Mouse (Mus musculus) adipocyte (in vitro differentiated cells): ENCODE measurements around the gene Oosp3.

Source experiments
- DNase-seq: peaks from one replicate; pipeline ENCODE4 v3.0.0-alpha.2; 2016; ENCODE audit warnings: low spot score

The Oosp3 gene

GRCm38 (mm10) chr19:11696755-11697154 is at the start of gene Oosp3:
Gene Oosp3 (plus strand): TSS chr19:11697055.
- DNase-seq: no peak

- DNase-seq: no peak
Observed at GRCm38 (mm10) chr19:11649564-11649963, 47.3 kb upstream of the Oosp3 start.

GRCm38 (mm10) chr19:11659142-11659541 is 37.7 kb upstream of the Oosp3 start:
- no peak for DNase-seq

- no peak for DNase-seq
Observed at GRCm38 (mm10) chr19:11660459-11660858, 36.4 kb upstream of the Oosp3 start, which contains the start of gene Oosp2. Gene Oosp2 (minus strand): TSS chr19:11660559.

GRCm38 (mm10) chr19:11661562-11661961 is 35.3 kb upstream of the Oosp3 start:
- no peak for DNase-seq

GRCm38 (mm10) chr19:11690839-11691238 is 6.0 kb upstream of the Oosp3 start, which contains the start of gene Oosp1:
Gene Oosp1 (minus strand): TSS chr19:11691150.
- DNase-seq: no peak

GRCm38 (mm10) chr19:11691454-11691853 is 5.4 kb upstream of the Oosp3 start:
- no peak for DNase-seq

GRCm38 (mm10) chr19:11698342-11698741 is 1.5 kb downstream of the Oosp3 start:
- no peak for DNase-seq

- DNase-seq: no peak
Observed at GRCm38 (mm10) chr19:11712451-11712850, 15.6 kb downstream of the Oosp3 start.

- no peak for DNase-seq
Observed at GRCm38 (mm10) chr19:11720071-11720470, 23.2 kb downstream of the Oosp3 start.

GRCm38 (mm10) chr19:11723870-11724269 is 27.0 kb downstream of the Oosp3 start:
- no peak for DNase-seq

- DNase-seq: no peak
Observed at GRCm38 (mm10) chr19:11724275-11724674, 27.4 kb downstream of the Oosp3 start.

GRCm38 (mm10) chr19:11725915-11726314 is 29.1 kb downstream of the Oosp3 start:
- no peak for DNase-seq

- no peak for DNase-seq
Observed at GRCm38 (mm10) chr19:11727304-11727703, 30.4 kb downstream of the Oosp3 start.

- DNase-seq: no peak
Observed at GRCm38 (mm10) chr19:11730278-11730677, 33.4 kb downstream of the Oosp3 start.

GRCm38 (mm10) chr19:11736455-11736854 is 39.6 kb downstream of the Oosp3 start:
- DNase-seq: no peak

GRCm38 (mm10) chr19:11745680-11746079 is 48.8 kb downstream of the Oosp3 start:
- DNase-seq: no peak

GRCm38 (mm10) chr19:11747298-11747697 is 50.4 kb downstream of the Oosp3 start, which contains the start of gene Gif:
Gene Gif (plus strand): TSS chr19:11747554.
- DNase-seq: no peak
